In the genomic region with DNA sequence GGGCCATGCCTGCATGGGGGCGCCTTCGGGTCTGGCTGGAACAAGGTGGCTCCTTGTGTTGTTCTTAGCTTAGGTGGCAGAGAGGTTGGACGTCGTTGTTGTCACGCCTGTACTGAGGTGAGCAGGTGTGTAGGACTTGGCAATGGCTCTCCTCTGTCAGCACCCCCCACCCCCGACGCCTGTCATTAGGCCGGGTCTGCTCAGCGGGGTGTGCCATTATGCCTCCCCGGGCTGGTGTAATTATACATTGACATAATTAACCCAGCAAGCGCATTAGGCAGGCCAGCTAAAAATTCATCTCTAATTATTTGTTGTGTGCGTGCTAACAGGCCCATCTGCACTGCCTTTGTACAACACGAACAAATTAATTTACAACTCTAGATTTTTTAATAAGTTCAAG, we compare ENCODE assay signal across 16 mouse cellular contexts. TPM values are rescaled to one million over a fixed set of nuclear protein-coding genes. Genes with fewer than 3 reads are reported as not detected.
DNase-seq lines count a peak whose midpoint lies in the region; ATAC-seq and TF ChIP-seq lines count a peak whose summit lies in the region.
"Had no signal": no experiment of that assay in that cellular context is flagged by ENCODE, and none has a peak within 500 bp of the region (broad histone marks: within the 10 kb centered on the region; RNA-seq: fewer than 3 reads in every experiment).

No protein-coding gene starts in this region.

- TF ChIP-seq POLR2A in cerebellum, adult 2 months (IDR thresholded peaks at IDR 0.05; ENCODE audit: borderline replicate concordance, insufficient read depth, low read length): no peak

- 0 out of 2 replicates have a peak, but pooled peaks cover 4% of the 10 kb centered on the region for H3K4me1 ChIP-seq in cerebellum, adult 2 months (ENCODE audit: control insufficient read depth, insufficient read depth, low read length)
- H3K4me1 ChIP-seq in midbrain, embryonic 12.5 days: peaks cover 16% of the 10 kb centered on the region
- peaks cover 3% of the 10 kb centered on the region for H3K4me1 ChIP-seq in midbrain, embryonic 16.5 days (ENCODE audit: control insufficient read depth, insufficient read depth, low read length)
- H3K4me1 ChIP-seq in hindbrain, embryonic 14.5 days (replicated peaks; ENCODE audit: control insufficient read depth, insufficient read depth, low read length): no peaks in the 10 kb centered on the region; the same call in 1 of the 2 replicates
- H3K4me1 ChIP-seq: embryonic facial prominence, embryonic 13.5 days had no signal

- WGBS in cerebellum, adult 2 months: 24% methylated on average over 13 of the region's 13 CpGs
- WGBS in midbrain, embryonic 12.5 days: 50% methylated on average over 13 of the region's 13 CpGs
- WGBS in midbrain, embryonic 16.5 days: 33% methylated on average over 13 of the region's 13 CpGs
- 35% methylated on average over 13 of the region's 13 CpGs for WGBS in hindbrain, embryonic 14.5 days

- H3K27me3 ChIP-seq in cerebellum, adult 2 months (ENCODE audit: control insufficient read depth, insufficient read depth, low read length): no peaks in the 10 kb centered on the region
- no peaks in the 10 kb centered on the region; the same call in 1 of the 2 replicates for H3K27me3 ChIP-seq in midbrain, embryonic 12.5 days
- H3K27me3 ChIP-seq in midbrain, embryonic 16.5 days (ENCODE audit: control insufficient read depth, insufficient read depth, low read depth, low read length): no peaks in the 10 kb centered on the region
- H3K27me3 ChIP-seq in hindbrain, embryonic 14.5 days (ENCODE audit: control insufficient read depth, insufficient read depth, low read length): no peaks in the 10 kb centered on the region
- H3K27me3 ChIP-seq: embryonic facial prominence, embryonic 13.5 days had no signal

- H3K9me3 ChIP-seq in midbrain, embryonic 12.5 days: no peaks in the 10 kb centered on the region
- H3K9me3 ChIP-seq in midbrain, embryonic 16.5 days (replicated peaks; ENCODE audit: control insufficient read depth, low read length, poor library complexity, severe bottlenecking): 0 out of 2 replicates have a peak, but pooled peaks cover 3% of the 10 kb centered on the region
- H3K9me3 ChIP-seq in hindbrain, embryonic 14.5 days (ENCODE audit: control insufficient read depth, low read length): no peaks in the 10 kb centered on the region
- H3K9me3 ChIP-seq: embryonic facial prominence, embryonic 13.5 days had no signal

- peak; percentile 28 to 38 for DNase-seq in cerebellum, adult 2 months
- no peak for DNase-seq in hindbrain, embryonic 14.5 days (ENCODE audit: low spot score)
- peak; percentile 73 for DNase-seq in retina, embryonic 14.5 days (ENCODE audit: low spot score)
- DNase-seq in right cerebral cortex, postnatal 14 days: no peak
- no peak for DNase-seq in frontal cortex, postnatal 25 days (ENCODE audit: low spot score in 2 of 2)
- DNase-seq: adrenal gland, postnatal 25 days; cerebellum, adult 8-10 months; heart, adult 18-20 months; layer of hippocampus, postnatal 36 days; lung, adult 2 months; thymus, postnatal 14 days had no signal

- H3K4me3 ChIP-seq in cerebellum, adult 2 months (replicated peaks; ENCODE audit: insufficient read depth, low read depth, low read length): no peak overlapping the region
- H3K4me3 ChIP-seq in midbrain, embryonic 12.5 days: no peak overlapping the region
- no peak overlapping the region for H3K4me3 ChIP-seq in midbrain, embryonic 16.5 days (ENCODE audit: low read depth, low read length)
- H3K4me3 ChIP-seq in hindbrain, embryonic 14.5 days (replicated peaks; ENCODE audit: low read length): no peak overlapping the region
- H3K4me3 ChIP-seq: embryonic facial prominence, embryonic 13.5 days; neural tube, embryonic 12.5 days had no signal

- no peak for ATAC-seq in cerebellum, adult (ENCODE audit: insufficient number of reproducible peaks, low FRiP score, low TSS enrichment)
- ATAC-seq in midbrain, embryonic 12.5 days (ENCODE audit: low FRiP score, low read depth): no peak
- no peak for ATAC-seq in midbrain, embryonic 16.5 days
- ATAC-seq in hindbrain, embryonic 14.5 days (ENCODE audit: low FRiP score): no peak

- H3K9ac ChIP-seq in midbrain, embryonic 12.5 days (replicated peaks): no peak overlapping the region
- H3K9ac ChIP-seq in midbrain, embryonic 16.5 days (ENCODE audit: low read depth, low read length): no peak overlapping the region
- H3K9ac ChIP-seq in hindbrain, embryonic 14.5 days: no peak overlapping the region
- H3K9ac ChIP-seq: embryonic facial prominence, embryonic 13.5 days; neural tube, embryonic 12.5 days had no signal

- no peak overlapping the region for H3K4me2 ChIP-seq in midbrain, embryonic 12.5 days (replicated peaks)
- H3K4me2 ChIP-seq in midbrain, embryonic 16.5 days (ENCODE audit: low read length): no peak overlapping the region
- H3K4me2 ChIP-seq in hindbrain, embryonic 14.5 days (replicated peaks): no peak overlapping the region
- H3K4me2 ChIP-seq: embryonic facial prominence, embryonic 13.5 days; neural tube, embryonic 12.5 days had no signal

- no peak overlapping the region for H3K27ac ChIP-seq in cerebellum, adult 2 months (ENCODE audit: insufficient read depth, low read length)
- 0 out of 2 replicates have a peak overlapping the region, but pooled peaks have one; percentile 20 for H3K27ac ChIP-seq in midbrain, embryonic 12.5 days (replicated peaks)
- no peak overlapping the region for H3K27ac ChIP-seq in midbrain, embryonic 16.5 days (ENCODE audit: low read length)
- peak overlapping the region; percentile 4; the same call in 1 of the 2 replicates for H3K27ac ChIP-seq in hindbrain, embryonic 14.5 days
- H3K27ac ChIP-seq: embryonic facial prominence, embryonic 13.5 days; neural tube, embryonic 12.5 days had no signal

- H3K36me3 ChIP-seq in midbrain, embryonic 12.5 days: peaks cover 23% of the 10 kb centered on the region
- peaks cover 4% of the 10 kb centered on the region for H3K36me3 ChIP-seq in midbrain, embryonic 16.5 days (ENCODE audit: control insufficient read depth, insufficient read depth, low read length)
- no peaks in the 10 kb centered on the region for H3K36me3 ChIP-seq in hindbrain, embryonic 14.5 days (replicated peaks; ENCODE audit: control insufficient read depth, insufficient read depth)
- H3K36me3 ChIP-seq: embryonic facial prominence, embryonic 13.5 days had no signal

- no peak for TF ChIP-seq CTCF in cerebellum, adult 2 months (IDR thresholded peaks at IDR 0.05; ENCODE audit: borderline replicate concordance, insufficient read depth, low read depth, low read length)

RNA-seq across cellular contexts. Expression of a gene that starts 40.6 kb away (rescaled TPM):
- 17.6 and 19.0 TPM in 2 replicates for polyA plus RNA-seq in cerebellum, adult 2 months (2012; rRNA removed)
- polyA plus RNA-seq in midbrain, embryonic 12.5 days (2016; fragmentation: Nextera tagmentation; extraction: Ambion mirVana): 53.0 and 53.5 TPM in 2 replicates
- polyA plus RNA-seq in midbrain, embryonic 16.5 days (2015; fragmentation: Nextera tagmentation; extraction: Ambion mirVana): 43.4 and 51.3 TPM in 2 replicates
- 28.7 and 32.3 TPM in 2 replicates for polyA plus RNA-seq in hindbrain, embryonic 14.5 days (2014; fragmentation: Nextera tagmentation; extraction: Ambion mirVana)

RNA-seq across cellular contexts. Expression of a gene that starts 51.9 kb away (rescaled TPM):
- polyA plus RNA-seq in cerebellum, adult 2 months (2012; rRNA removed): 30.8 and 31.7 TPM in 2 replicates
- 8.8 and 9.0 TPM in 2 replicates for polyA plus RNA-seq in midbrain, embryonic 12.5 days (2016; fragmentation: Nextera tagmentation; extraction: Ambion mirVana)
- 6.1 and 6.7 TPM in 2 replicates for polyA plus RNA-seq in midbrain, embryonic 16.5 days (2015; fragmentation: Nextera tagmentation; extraction: Ambion mirVana)
- polyA plus RNA-seq in hindbrain, embryonic 14.5 days (2014; fragmentation: Nextera tagmentation; extraction: Ambion mirVana): 8.8 and 9.1 TPM in 2 replicates

Comparison
In these comparisons a context has a peak if more than half of its experiments do, and no peak if none do; other contexts are left out.
1. H3K27ac ChIP-seq: peak in midbrain, embryonic 12.5 days (single experiment) and hindbrain, embryonic 14.5 days (single experiment); none in cerebellum, adult 2 months (single experiment) and midbrain, embryonic 16.5 days (single experiment).
2. DNase-seq: peak in cerebellum, adult 2 months (2 of 2) and retina, embryonic 14.5 days (single experiment); none in hindbrain, embryonic 14.5 days (single experiment), right cerebral cortex, postnatal 14 days (single experiment) and frontal cortex, postnatal 25 days (0 of 2).